Mouse (Mus musculus): ENCODE results near the gene Adora3. TPM values are rescaled to one million over a fixed set of nuclear protein-coding genes. Genes with fewer than 3 reads are reported as not detected.

The Adora3 gene
- total RNA-seq (2015) (0.81 and 1.4 TPM in 2 replicates), total RNA-seq (2017) (0.20 TPM in 1 of 2 replicates, not detected in the other)

DNA sequence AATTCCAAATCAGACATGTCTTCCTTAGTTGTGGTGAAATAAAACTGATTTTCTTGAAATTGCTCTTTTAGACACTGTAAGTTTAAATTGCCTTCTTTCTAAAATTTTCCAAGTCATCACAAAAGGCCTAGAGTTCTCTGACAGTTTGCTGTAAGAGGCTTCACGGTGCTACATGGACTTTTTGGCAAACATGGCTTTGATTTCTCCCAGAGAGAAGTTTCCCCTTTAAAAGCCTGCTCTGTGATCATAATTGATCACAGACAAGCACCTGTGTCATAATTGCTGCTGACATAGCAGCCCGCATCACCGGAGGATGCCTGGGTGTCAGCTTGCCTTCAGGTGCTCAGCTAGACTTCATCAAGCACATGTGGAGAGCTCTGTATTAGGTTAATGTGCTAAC, at the start of gene Adora3, which contains the start of gene Tmigd3:
Gene Adora3 (plus strand): TSS at position 301 of the 400 bp plus-strand sequence.
Gene Tmigd3 (plus strand): TSS at position 346 of the 400 bp plus-strand sequence.
- ATAC-seq (replicated peaks; ENCODE audit: poor library complexity), result no peak

DNA sequence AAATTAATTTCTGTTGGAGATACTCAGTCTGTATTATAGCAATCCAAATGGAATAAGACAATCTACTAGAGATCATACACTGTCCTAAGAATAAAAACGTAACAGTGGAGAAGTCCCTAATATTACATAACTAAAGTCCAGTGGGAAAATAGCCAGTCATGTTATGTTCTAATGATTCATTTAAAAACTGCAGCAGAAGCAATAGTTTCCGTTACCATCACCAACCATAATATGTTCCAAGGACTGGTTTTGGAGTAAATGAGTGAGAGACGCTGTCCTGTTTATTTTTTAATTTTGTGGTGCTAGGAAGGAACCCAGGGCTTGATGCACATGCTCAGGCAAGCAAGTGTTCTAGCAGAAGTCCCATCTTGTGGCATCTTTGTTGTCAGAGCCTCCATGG, 49.2 kb upstream of the Adora3 start:
- ATAC-seq (replicated peaks; ENCODE audit: poor library complexity), result no peak

DNA sequence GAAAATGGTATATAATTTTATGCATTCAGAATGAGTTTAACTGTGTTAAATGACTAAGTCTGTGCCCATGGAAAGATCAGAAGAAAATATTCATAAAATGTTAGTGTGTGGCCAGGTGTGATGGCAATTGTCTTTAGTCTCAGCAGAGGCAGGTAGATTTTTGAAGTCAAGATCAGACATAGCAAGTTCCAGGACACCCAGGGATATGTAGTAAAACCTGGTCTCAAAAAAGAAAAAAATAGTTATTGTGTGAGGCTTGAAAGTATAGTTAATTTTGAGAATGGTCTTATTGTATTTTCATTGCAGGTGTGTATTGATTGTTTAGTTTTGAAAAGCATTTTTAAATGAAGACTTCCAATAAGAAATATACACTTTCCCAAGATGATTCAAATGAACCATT, 47.0 kb upstream of the Adora3 start:
- ATAC-seq (replicated peaks; ENCODE audit: poor library complexity), result no peak

DNA sequence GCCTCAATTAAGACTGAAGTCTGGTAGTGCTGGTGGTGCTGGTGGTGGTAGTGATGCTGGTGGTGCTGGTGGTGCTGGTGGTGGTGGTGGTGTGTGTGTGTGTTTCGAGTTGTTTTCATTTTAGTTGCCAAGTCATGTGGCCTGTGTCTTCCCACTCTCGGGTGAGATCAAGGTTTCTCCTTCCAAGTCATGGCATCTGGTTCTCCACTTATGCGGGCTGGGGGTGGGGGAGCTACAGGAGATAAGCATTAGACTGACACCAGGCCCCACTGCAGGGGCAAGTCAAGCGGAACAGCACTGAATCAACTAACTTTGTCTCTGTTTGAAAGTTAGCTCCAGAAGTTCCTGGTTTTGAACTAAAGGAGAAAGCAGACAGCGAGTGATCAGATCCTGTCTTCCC, 46.6 kb upstream of the Adora3 start:
- ATAC-seq (replicated peaks; ENCODE audit: poor library complexity), result peak; percentile 22; the same call in 1 of the 2 replicates

DNA sequence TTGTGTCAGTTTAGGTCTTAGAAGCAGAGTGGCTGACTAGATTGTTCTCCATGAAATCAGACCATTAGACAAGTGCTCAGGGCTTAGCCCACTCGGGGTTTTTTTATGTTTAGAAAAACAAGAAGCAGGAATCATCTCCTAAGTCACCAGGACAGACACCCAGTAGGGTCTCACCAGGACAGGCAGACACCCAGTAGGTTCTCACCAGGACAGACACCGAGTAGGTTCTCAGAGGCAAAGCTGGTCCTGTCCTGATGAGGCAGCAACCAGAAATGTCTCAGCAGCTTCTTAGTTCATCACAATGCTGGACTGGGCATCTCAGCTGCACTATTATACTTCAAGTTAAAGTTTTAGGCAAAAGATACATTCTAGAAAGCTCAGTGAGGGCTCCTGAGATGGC, 46.0 kb upstream of the Adora3 start:
- no peak for ATAC-seq (replicated peaks; ENCODE audit: poor library complexity)

DNA sequence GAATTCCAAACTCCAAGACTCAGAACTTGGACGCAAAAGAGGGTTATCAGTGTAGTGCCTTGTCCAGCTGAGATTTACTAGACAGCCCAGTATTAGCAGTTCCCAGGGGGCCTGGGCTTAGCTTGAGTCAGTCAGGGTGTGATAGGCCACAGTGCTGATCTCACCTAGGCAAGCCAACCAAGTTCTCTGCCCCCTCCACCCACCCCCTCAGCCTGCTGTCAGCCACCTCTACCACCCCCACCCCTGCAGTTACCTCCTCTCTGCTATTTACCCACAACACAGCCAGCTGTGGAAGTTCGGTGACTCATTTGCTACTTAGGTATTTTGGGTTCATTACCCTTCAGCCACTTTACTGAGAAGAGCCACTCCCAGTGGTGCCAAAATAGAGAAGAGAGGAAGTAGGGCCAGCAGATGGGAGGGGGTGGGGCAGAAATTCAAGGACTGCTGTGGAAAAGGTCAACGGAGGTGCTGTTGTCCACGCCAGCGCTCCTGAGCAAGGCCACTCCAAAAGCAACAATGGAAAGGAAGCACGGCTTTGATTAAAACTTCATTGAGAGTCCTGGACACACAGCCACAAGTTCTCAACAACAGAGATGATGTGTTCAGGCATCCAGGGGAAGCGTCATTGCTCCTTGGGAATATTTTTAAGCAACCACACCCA, 45.0 kb upstream of the Adora3 start:
- peak; percentile 82 for ATAC-seq (replicated peaks; ENCODE audit: poor library complexity)

DNA sequence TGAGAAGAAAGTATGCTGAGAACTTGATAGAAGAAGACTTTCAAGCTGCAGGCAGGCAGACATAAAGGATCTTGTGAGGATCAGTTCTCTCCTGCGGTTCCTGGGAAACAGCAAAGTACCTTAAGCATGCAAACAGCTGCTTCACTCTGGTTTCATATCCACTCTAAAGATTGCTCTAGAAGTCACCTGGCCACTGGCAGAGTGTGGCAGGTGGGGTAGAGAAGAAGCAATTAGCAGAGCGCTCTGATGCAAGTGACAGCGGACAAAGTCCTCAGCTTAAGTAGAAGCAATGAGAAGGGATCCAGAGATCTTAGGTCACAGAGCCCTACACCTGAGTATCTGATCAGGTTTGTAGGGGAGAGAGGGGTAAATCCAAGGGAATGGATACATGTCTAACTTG, 39.1 kb upstream of the Adora3 start:
- no peak for ATAC-seq (replicated peaks; ENCODE audit: poor library complexity)

DNA sequence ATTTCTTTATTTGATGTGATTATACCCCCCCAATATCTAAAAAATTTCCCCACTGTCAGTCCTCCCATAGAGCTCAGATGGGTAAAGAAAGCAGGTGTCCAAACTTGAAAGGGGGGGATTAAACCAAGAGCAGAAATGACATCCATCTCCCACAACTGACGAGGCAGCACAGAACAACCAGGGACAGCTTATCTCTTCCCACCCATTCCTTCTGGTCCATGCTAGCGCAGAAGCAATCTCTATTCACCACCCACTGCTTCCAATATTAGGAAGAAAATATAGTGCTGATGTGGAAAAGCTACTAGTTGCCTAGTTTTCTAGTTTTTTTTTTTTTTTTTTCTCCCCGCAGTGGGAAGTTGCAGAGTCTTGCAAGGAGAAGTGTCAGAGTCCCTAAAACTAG, 34.8 kb upstream of the Adora3 start:
- peak; percentile 49 for ATAC-seq (replicated peaks; ENCODE audit: poor library complexity)

DNA sequence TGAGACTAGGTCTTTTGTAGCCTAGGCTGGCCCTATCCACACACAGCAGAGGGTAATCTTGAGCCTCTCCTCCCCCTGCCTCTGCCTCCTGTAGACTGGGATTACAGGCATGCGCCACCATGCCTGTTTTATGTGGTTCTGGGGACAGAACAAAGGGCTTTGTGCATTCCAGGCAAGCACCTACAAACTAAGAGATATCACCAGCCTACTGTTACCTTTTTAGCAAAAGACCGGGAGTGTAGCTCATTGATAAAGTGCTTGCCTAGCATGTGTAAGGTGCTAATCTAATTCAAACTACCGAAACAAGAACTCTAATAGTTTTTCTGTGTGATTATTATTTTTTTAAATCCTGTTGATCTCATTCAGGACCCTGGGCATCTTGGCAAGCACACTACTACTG, 33.8 kb upstream of the Adora3 start:
- peak; percentile 64 for ATAC-seq (replicated peaks; ENCODE audit: poor library complexity)

DNA sequence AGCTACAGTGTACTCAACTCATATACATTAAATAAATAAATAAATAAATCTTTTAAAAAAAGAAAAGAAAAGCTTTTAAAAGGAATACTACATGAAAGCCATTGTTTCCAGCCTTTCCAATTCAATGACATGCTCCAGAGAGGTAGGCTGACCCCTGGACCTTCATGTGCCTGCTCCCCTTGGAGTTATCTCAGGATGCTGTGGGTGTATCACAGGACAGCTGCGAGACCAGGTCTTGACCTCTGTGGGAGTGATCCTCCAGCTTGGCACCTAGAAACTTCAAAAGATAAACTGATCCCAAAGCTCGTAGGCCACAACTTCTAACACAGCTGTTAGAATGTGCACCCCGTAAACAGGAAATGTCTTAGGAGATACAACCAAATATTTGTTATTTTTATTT, 32.0 kb upstream of the Adora3 start:
- no peak for ATAC-seq (replicated peaks; ENCODE audit: poor library complexity)

DNA sequence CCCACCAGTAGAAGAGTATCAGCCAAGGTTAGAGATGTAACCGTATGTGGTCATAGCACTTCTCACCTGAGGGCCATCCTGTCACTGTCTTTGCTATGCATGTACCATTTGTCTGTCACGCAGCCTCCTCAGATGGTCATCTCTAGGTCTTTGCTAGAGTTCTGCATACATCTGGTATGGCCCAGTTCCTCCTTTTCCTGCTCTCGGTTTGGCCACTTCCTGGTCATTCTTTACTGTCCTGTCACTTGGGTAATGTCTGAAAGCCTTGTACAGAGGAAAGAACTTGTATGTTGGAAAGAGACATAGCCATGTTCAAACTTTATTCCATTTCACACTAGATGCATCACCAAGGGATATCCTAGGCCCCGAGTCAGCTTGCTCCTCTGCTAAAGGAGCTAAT, 30.8 kb upstream of the Adora3 start:
- no peak for ATAC-seq (replicated peaks; ENCODE audit: poor library complexity)

DNA sequence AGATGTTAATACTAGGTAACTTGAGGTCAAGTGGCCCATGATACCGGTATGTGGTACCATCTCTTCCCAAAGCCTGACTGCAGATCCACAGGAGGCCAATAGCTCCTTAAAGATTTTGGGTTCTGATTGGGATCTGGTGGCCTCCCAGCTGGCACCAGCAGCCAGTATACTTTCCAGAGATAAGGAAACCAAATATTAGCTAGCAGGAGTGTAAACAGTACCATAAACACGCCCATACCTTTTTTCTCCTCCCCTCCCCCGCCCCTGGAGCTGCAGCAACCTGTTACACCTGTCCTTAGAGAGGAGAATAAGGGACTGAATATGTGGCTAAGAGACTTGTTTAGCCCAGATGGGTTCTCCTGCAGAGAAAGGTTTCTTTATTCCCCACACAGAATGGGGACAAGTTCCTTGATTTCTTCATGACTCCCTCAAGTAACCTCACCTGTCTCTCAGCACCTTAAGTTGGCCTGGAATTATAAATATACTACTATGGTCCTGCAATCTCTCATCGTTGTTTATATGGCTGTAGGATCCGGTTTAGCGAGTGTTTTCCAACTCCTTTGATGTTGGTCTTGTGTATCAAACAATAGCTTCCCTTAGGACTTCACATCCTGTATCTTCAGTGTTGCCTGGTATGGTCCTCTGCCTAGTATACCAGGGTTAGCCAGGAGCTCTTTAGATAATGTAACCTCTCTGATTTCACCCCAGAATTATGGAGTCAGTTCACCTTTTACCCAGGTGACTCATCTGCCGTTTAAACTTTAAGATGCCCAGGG, 24.2 kb upstream of the Adora3 start:
- 0 out of 2 replicates have a peak, but pooled peaks have one; percentile 11 for ATAC-seq (replicated peaks; ENCODE audit: poor library complexity)

DNA sequence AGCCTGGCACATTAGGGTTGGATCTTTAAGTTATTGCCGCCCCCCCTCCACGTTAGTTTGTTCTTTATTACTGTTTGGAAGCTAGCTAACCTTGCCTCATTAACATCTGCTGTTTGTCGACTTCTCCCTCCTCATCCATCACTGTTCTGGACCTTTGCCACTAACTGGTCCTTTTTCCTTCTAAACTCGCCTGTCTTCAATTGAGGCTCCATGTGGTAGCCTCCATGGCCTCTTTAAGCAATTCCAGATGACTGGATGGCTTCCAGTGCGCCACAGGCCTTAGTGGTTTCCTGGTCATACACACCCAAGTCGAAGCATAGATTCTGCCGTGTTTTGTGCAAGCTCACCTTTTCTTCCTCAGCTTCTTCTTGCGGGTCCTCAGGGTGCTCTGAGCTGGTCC, 16.9 kb upstream of the Adora3 start:
- no peak for ATAC-seq (replicated peaks; ENCODE audit: poor library complexity)

DNA sequence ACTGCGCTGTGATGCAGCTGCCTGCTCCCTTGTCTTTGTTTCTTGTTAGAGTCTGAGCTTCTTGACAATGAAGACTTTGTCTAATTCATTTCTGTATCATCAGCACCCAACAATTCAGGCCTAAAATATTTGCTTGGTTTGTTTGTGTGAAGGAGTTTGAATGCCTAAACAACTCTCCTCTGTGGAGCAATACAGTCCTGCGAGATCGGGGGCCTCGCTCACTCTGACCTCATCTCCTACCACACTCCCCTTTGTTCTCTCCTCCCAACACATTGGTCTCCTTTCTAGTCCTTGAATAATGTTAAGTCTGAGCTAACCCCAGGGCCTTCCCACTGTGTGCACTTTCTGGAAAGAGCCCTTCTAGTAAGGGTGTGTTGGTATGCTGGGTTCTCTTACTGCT, 15.9 kb upstream of the Adora3 start:
- no peak for ATAC-seq (replicated peaks; ENCODE audit: poor library complexity)

DNA sequence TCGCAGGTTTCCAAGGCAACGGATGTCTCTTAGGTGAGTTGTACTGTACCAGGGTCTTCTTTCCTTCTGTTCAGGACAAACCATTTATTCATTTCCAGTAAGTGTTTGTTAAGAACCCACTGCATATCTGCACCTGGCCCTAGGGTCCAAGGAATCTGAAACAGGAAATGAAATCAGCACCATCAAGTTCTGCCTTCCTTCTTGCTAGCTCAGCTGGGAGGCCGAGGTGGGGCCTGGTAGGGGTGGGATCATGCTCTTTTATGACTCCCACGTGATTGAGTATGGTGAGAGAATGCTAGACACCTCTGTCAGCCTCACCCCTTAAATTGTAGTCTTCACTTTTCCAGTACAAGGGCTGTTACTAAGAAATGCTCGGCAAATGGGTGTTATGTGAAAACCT, 13.1 kb upstream of the Adora3 start:
- ATAC-seq (replicated peaks; ENCODE audit: poor library complexity), result peak; percentile 29

DNA sequence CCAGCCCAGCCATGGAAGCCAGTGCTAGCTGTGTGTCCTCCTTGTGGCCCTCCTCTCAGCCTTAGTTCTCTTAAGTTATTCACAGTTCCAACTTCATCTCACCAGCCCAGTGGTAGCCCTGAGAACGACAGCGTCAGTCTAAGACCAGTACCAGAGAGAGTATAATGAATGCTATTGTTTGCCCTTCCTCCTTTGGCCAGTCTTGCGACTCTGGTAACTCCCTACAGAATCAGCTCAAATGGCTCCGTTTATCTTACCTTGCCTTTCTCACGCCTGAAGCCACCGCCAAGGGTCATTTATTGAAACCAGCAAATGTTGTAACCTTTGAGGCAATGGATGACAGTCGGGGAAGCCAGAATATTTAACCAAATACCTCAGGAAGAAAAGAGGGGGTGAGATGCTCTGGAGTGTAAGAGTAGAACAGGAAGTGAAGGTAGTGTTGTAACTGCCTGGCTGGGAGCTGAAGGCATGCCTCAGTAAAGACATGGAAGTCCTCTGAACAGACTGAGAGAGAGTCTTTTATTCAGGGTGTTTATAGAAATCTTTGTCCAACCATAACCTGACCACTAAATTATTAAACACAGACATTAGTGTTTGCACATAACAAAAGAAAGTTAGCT, 8.8 kb upstream of the Adora3 start:
- peak; percentile 76 for ATAC-seq (replicated peaks; ENCODE audit: poor library complexity)

DNA sequence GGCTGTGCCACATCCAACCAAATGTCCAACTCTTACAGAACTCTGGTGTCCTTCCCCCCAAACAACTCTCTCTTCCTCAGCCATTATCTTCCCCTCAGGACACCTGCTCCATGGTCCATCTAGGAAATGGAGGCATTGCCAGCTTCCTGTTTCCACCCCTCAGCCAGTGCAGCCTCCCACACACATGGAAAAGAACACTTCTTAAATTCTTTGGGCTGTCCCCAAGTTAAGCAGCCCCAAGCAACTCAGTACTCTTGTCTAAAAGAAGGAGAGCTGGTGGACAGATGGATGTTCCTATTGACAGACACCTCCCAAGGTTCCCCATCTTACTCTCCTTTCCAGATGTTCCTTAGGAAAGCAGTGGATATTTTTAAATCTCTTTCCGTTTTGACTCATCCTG, 6.5 kb upstream of the Adora3 start:
- ATAC-seq (replicated peaks; ENCODE audit: poor library complexity), result no peak

DNA sequence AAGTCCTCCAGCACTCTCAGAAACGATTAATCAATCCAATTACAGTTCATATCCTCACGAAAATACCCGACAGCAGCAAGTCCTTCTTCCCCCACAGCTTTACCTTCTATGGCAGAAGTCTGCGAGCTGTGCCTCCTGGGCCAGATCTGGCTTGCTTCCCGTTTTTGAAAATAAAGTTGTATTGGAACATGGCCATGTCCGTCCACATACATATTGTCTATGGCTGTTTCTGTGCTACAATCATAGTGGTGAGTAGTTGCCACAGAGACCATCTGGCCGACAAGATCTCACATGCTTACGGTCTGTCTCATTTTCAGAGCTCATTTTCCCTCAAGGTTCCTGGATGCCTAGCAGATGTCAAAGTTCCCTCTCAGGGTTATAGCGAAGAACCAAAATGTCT, 5.5 kb upstream of the Adora3 start:
- peak; percentile 59 for ATAC-seq (replicated peaks; ENCODE audit: poor library complexity)

DNA sequence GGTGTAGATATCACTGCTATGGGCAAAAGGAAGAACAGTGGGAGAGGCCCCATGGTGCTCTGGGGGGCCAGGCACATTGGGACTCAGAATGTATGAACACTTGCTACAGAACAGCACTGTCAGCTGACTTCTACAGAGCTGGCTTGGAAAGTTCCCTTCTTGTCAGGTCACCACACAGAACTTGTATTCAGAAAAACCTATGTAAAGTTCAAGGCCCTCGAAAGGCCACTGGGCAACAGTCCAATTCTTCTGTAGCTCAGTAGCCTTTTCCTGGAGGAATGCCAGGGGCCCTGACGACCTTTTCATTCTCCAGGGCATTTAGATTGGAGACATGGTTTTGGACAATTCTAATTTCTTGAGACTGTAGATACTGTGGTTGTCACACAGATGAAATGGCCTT, 2.5 kb upstream of the Adora3 start:
- ATAC-seq (replicated peaks; ENCODE audit: poor library complexity), result no peak

DNA sequence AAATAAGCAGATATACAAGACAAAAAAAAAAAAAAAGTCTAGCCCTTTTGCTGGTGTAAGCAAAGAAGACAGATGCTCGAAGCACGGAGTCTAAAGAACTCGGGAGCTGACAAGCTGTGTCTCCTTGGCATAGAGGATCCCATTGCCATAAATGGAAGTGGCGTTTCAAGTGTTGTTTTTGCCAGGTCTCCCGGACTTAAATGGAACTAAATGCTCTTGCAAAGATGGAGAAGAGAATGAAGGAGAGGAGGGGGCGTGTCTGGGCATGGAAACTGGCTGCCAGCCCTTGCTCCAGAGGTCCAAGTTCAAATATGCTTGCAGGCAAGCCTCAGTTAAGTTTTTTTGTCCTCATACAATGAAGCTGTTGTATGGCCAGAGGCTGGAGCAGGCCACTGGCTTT, 1.4 kb downstream of the Adora3 start:
- ATAC-seq (replicated peaks; ENCODE audit: poor library complexity), result no peak

DNA sequence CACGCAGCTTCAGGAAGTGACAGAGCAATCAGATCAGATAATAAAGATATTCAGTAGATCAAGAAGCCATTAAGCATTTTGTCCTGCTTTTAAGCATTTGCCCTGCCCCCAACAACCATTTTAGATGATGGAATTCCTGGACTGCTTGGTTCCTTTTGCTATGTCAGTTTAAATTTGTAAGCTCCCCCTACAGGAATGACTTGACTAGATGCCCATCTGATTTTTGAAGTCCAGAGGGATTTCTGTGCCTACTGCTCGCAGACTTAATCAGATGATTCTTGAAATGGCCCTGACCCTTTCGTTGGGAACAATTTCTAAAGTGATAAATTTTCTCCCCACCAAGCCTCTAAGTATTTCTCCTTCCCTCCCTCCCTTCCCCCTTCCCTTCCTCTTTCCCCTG, 1.9 kb downstream of the Adora3 start:
- no peak for ATAC-seq (replicated peaks; ENCODE audit: poor library complexity)
